Mouse (Mus musculus) naive thymus-derived CD4-positive, alpha-beta T cell, adult 5 months (primary cell): ENCODE data around the gene Tedc2. TPM values are rescaled to one million over a fixed set of nuclear protein-coding genes. Genes with fewer than 3 reads are reported as not detected.

Experiments used
- polyA plus RNA-seq: library from polyadenylated mRNA; unstranded; fragments of 100-300 nt; shearing (Covaris generic); gene quantifications from one replicate; pipeline ENCODE4 v1.2.1, GENCODE M21; 2017

Gene Tedc2
- 1.1 TPM for polyA plus RNA-seq

GRCm38 (mm10) chr17:24220435-24221411 is at the start of gene Tedc2:
Gene Tedc2 (minus strand): TSS chr17:24220851.

DNA sequence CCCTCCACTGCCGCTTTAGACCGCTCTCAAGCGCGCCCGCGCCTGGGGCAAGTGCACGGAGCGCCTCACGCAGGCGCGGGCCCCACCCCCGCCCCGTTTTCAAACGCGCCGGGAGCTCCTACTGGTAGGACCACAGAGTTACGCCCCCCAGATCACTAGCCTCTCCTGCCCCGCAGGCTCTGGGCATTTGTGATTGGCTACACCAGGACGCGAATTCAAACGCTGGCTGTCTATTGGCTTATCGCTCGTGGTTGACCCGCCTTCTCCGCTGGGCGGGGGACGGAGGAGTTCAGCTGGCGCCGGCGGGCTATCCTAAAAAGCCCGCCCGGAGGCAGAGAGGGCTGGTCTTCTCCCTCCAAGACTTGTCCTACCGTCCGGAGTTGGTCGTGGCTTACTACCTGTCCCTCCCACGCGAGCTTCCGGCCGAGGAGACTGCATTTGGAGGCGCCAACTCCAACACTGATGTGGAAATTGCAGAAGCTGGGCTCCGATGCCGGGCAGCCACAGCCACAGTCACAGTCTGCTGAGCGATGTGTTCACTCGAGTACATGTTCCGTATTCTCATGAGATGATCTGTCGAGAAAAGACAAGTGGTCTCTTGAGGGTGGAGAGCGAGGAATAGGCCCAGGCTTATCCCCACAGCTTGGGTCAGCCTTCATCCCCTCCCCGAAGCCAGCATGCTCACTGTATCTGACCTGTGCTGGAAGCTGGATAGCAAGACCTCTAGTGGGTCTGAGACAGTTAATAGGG is 30.8 kb upstream of the Tedc2 start, which contains the start of gene Ccnf:
Gene Ccnf (minus strand): TSS at position 165 of the 750 bp plus-strand sequence.

GRCm38 (mm10) chr17:24209043-24209915 is 11.4 kb downstream of the Tedc2 start, which contains the start of gene Ntn3:
Gene Ntn3 (minus strand): TSS chr17:24209531.

GRCm38 (mm10) chr17:24205284-24205888 is 15.3 kb downstream of the Tedc2 start, which contains the start of gene Tbc1d24:
Gene Tbc1d24 (minus strand): TSS chr17:24205562.

DNA sequence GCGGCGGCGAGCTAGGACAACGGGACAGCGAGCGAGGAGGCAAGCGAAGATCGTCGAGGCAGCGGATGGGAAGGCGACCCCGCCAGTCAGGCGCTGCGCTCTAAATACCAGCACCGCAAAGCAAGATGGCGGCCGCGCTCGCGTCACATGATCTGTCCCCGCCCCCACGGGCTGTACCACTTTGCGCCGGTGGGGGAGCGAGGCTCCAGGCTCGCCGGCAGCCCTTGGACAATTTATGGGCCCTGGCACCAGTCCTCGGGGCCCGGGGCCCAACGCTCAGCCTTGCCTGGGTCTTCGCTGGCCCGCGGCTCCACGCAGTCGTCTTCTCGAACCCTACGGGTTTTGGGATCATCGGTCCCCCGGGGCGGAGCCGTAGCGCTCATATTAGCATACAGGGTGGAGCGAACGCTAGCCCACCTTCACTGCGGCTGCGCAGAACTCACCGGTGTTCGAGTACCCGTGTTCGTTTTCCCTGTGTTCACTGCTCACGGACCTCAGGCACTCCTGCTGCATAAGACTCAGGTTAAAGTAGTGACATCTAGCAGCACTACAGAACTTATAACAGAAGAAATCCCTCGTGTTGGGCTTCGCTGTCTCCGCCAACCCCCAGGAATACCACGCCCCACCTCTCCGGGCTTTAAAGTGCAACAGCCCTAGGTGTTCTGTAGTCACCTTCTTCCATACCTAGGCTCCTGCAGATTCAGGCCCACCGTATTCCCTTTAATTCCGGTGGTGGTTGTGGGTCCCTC is 51.2 kb downstream of the Tedc2 start, which contains the start of gene Atp6v0c:
Gene Atp6v0c (minus strand): TSS at position 386 of the 749 bp plus-strand sequence.

Other genes starting within 250 kb of the Tedc2 start
- gene Prss30, start 240.3 kb downstream of the Tedc2 start, polyA plus RNA-seq, result not detected
- not detected for gene Prss22, start 222.8 kb downstream of the Tedc2 start, polyA plus RNA-seq
- 0.27 TPM for gene Prss27, start 182.7 kb downstream of the Tedc2 start, polyA plus RNA-seq
- gene Kctd5, start 147.4 kb downstream of the Tedc2 start, polyA plus RNA-seq, result 29.6 TPM
- 73.3 TPM for gene Pdpk1, start 69.9 kb downstream of the Tedc2 start, polyA plus RNA-seq
- 17.7 TPM for gene Amdhd2, start 57.1 kb downstream of the Tedc2 start, polyA plus RNA-seq
- 426 TPM for gene Atp6v0c, start 51.1 kb downstream of the Tedc2 start, polyA plus RNA-seq
- gene Tbc1d24, start 15.3 kb downstream of the Tedc2 start, polyA plus RNA-seq, result 0.53 TPM
- gene Ntn3, start 11.3 kb downstream of the Tedc2 start, polyA plus RNA-seq, result 0.14 TPM
- gene Ccnf, start 30.6 kb upstream of the Tedc2 start, polyA plus RNA-seq, result 1.9 TPM
- 0.15 TPM for gene Abca17, start 130.2 kb upstream of the Tedc2 start, polyA plus RNA-seq
- gene Abca3, start 131.1 kb upstream of the Tedc2 start, polyA plus RNA-seq, result 32.3 TPM
- 284 TPM for gene Rnps1, start 193.7 kb upstream of the Tedc2 start, polyA plus RNA-seq
- gene Eci1, start 205.8 kb upstream of the Tedc2 start, polyA plus RNA-seq, result 34.1 TPM
- 2.0 TPM for gene Dnase1l2, start 222.3 kb upstream of the Tedc2 start, polyA plus RNA-seq
- 144 TPM for gene E4f1, start 249.5 kb upstream of the Tedc2 start, polyA plus RNA-seq
- 18.9 TPM for gene Pgp, start 249.5 kb upstream of the Tedc2 start, polyA plus RNA-seq